Mouse (Mus musculus) spleen, adult 18-20 months (tissue): ENCODE data around the gene Wdr89.

ENCODE experiments used
- DNase-seq, 2 experiments: peaks; one replicate each; pipeline ENCODE4 v3.0.0; 2022; ENCODE audit warnings: mixed read lengths in 2 of 2

The Wdr89 gene

GRCm38 (mm10) chr12:75668221-75668620 is 1.1 kb downstream of the Wdr89 start:
- no peak for DNase-seq

GRCm38 (mm10) chr12:75666939-75667338 is 2.4 kb downstream of the Wdr89 start:
- no peak for DNase-seq

GRCm38 (mm10) chr12:75664516-75664810 is 4.9 kb downstream of the Wdr89 start:
- DNase-seq = no peak

- no peak for DNase-seq
Measured at GRCm38 (mm10) chr12:75663646-75664515, 5.5 kb downstream of the Wdr89 start.

GRCm38 (mm10) chr12:75662376-75662775 is 7.0 kb downstream of the Wdr89 start:
- DNase-seq = no peak

GRCm38 (mm10) chr12:75658403-75658802 is 10.9 kb downstream of the Wdr89 start:
- DNase-seq = no peak

- DNase-seq = no peak
Measured at GRCm38 (mm10) chr12:75656580-75656979, 12.8 kb downstream of the Wdr89 start.

- DNase-seq = no peak
Measured at GRCm38 (mm10) chr12:75654247-75654801, 15.0 kb downstream of the Wdr89 start.

- no peak for DNase-seq
Measured at GRCm38 (mm10) chr12:75649706-75650093, 19.6 kb downstream of the Wdr89 start.

GRCm38 (mm10) chr12:75649058-75649705 is 20.2 kb downstream of the Wdr89 start:
- DNase-seq = no peak

- DNase-seq = no peak
Measured at GRCm38 (mm10) chr12:75648281-75648680, 21.1 kb downstream of the Wdr89 start.

- no peak for DNase-seq
Measured at GRCm38 (mm10) chr12:75647663-75648062, 21.7 kb downstream of the Wdr89 start.

- no peak for DNase-seq
Measured at GRCm38 (mm10) chr12:75645780-75646179, 23.6 kb downstream of the Wdr89 start.

- no peak for DNase-seq
Measured at GRCm38 (mm10) chr12:75641726-75642125, 27.6 kb downstream of the Wdr89 start.

- DNase-seq = no peak
Measured at GRCm38 (mm10) chr12:75638345-75638744, 31.0 kb downstream of the Wdr89 start.

GRCm38 (mm10) chr12:75637103-75637502 is 32.2 kb downstream of the Wdr89 start:
- DNase-seq = no peak

- no peak for DNase-seq
Measured at GRCm38 (mm10) chr12:75635771-75636430, 33.4 kb downstream of the Wdr89 start.

GRCm38 (mm10) chr12:75629618-75630017 is 39.7 kb downstream of the Wdr89 start:
- DNase-seq = no peak

GRCm38 (mm10) chr12:75623292-75623691 is 46.0 kb downstream of the Wdr89 start:
- no peak for DNase-seq

GRCm38 (mm10) chr12:75622835-75623234 is 46.5 kb downstream of the Wdr89 start:
- no peak for DNase-seq

GRCm38 (mm10) chr12:75616841-75617240 is 52.5 kb downstream of the Wdr89 start:
- no peak for DNase-seq

- no peak for DNase-seq
Measured at GRCm38 (mm10) chr12:75616158-75616791, 53.1 kb downstream of the Wdr89 start.

GRCm38 (mm10) chr12:75615556-75615955 is 53.8 kb downstream of the Wdr89 start:
- no peak for DNase-seq
